Mouse (Mus musculus): ENCODE measurements around the gene Rap1gap2. TPM values are rescaled to one million over a fixed set of nuclear protein-coding genes. Genes with fewer than 3 reads are reported as not detected.

Gene Rap1gap2
- polyA plus RNA-seq, 1 experiment from 2014 or later: 6.6 TPM

- no peaks in the 10 kb centered on the region for H3K27me3 ChIP-seq (ENCODE audit: control insufficient read depth, insufficient read depth, low read length)
- H3K36me3 ChIP-seq (ENCODE audit: control insufficient read depth, insufficient read depth, low read length): no peaks in the 10 kb centered on the region
- peak overlapping the region; percentile 36 for H3K4me3 ChIP-seq (ENCODE audit: low read depth, low read length)
- no peaks in the 10 kb centered on the region for H3K9me3 ChIP-seq (replicated peaks; ENCODE audit: control insufficient read depth, low read length)
- peak overlapping the region; percentile 76 for H3K4me2 ChIP-seq
- 0 out of 2 replicates have a peak overlapping the region, but pooled peaks have one; percentile 28 for H3K9ac ChIP-seq (ENCODE audit: low read depth, low read length)
- ATAC-seq (replicated peaks; ENCODE audit: insufficient number of reproducible peaks, low FRiP score, low TSS enrichment): peak; percentile 75
- H3K4me1 ChIP-seq (ENCODE audit: control insufficient read depth, insufficient read depth, low read length): peaks cover 11% of the 10 kb centered on the region
- H3K27ac ChIP-seq (ENCODE audit: low read depth, low read length): peak overlapping the region; percentile 64
- 2% methylated on average over 16 of the region's 16 CpGs for WGBS (ENCODE audit: insufficient replicate concordance)
Observed at GRCm38 (mm10) chr11:74546933-74547694, 63.6 kb downstream of the Rap1gap2 start.

GRCm38 (mm10) chr11:74546165-74546564 lies 64.5 kb downstream of the Rap1gap2 start:
- Histone ChIP-seq H3K4me1 (ENCODE audit: control insufficient read depth, insufficient read depth, low read length) (peaks cover 11% of the 10 kb centered on the region), H3K4me2 (no peak overlapping the region), H3K27me3 (ENCODE audit: control insufficient read depth, insufficient read depth, low read length) (no peaks in the 10 kb centered on the region), H3K4me3 (ENCODE audit: low read depth, low read length) (no peak overlapping the region), H3K9ac (ENCODE audit: low read depth, low read length) (no peak overlapping the region), H3K36me3 (ENCODE audit: control insufficient read depth, insufficient read depth, low read length) (no peaks in the 10 kb centered on the region), H3K9me3 (replicated peaks; ENCODE audit: control insufficient read depth, low read length) (no peaks in the 10 kb centered on the region), H3K27ac (ENCODE audit: low read depth, low read length) (no peak overlapping the region)
- ATAC-seq (replicated peaks; ENCODE audit: insufficient number of reproducible peaks, low FRiP score, low TSS enrichment): no peak
- 39% methylated on average over 4 of the region's 4 CpGs for WGBS (ENCODE audit: insufficient replicate concordance)

- Histone ChIP-seq H3K9me3 (replicated peaks; ENCODE audit: control insufficient read depth, low read length) (no peaks in the 10 kb centered on the region), H3K36me3 (ENCODE audit: control insufficient read depth, insufficient read depth, low read length) (no peaks in the 10 kb centered on the region), H3K4me2 (no peak overlapping the region), H3K27ac (ENCODE audit: low read depth, low read length) (no peak overlapping the region), H3K27me3 (ENCODE audit: control insufficient read depth, insufficient read depth, low read length) (no peaks in the 10 kb centered on the region), H3K4me1 (ENCODE audit: control insufficient read depth, insufficient read depth, low read length) (peaks cover 11% of the 10 kb centered on the region), H3K9ac (ENCODE audit: low read depth, low read length) (no peak overlapping the region), H3K4me3 (ENCODE audit: low read depth, low read length) (no peak overlapping the region)
- WGBS (ENCODE audit: insufficient replicate concordance): 88% methylated on average over 2 of the region's 2 CpGs
- no peak for ATAC-seq (replicated peaks; ENCODE audit: insufficient number of reproducible peaks, low FRiP score, low TSS enrichment)
Observed at GRCm38 (mm10) chr11:74545560-74545959, 65.2 kb downstream of the Rap1gap2 start.

GRCm38 (mm10) chr11:74537352-74537751 lies 73.4 kb downstream of the Rap1gap2 start:
- no peak for ATAC-seq (replicated peaks; ENCODE audit: insufficient number of reproducible peaks, low FRiP score, low TSS enrichment)
- H3K4me3 ChIP-seq (ENCODE audit: low read depth, low read length): no peak overlapping the region
- H3K36me3 ChIP-seq (ENCODE audit: control insufficient read depth, insufficient read depth, low read length): no peaks in the 10 kb centered on the region
- no peak overlapping the region for H3K27ac ChIP-seq (ENCODE audit: low read depth, low read length)
- H3K27me3 ChIP-seq (ENCODE audit: control insufficient read depth, insufficient read depth, low read length): no peaks in the 10 kb centered on the region
- no peak overlapping the region for H3K9ac ChIP-seq (ENCODE audit: low read depth, low read length)
- peaks cover 4% of the 10 kb centered on the region; the same call in 1 of the 2 replicates for H3K4me1 ChIP-seq (ENCODE audit: control insufficient read depth, insufficient read depth, low read length)
- H3K4me2 ChIP-seq: no peak overlapping the region
- no peaks in the 10 kb centered on the region for H3K9me3 ChIP-seq (replicated peaks; ENCODE audit: control insufficient read depth, low read length)
- 77% methylated on average over 4 of the region's 4 CpGs for WGBS (ENCODE audit: insufficient replicate concordance)

GRCm38 (mm10) chr11:74536140-74536842 lies 74.4 kb downstream of the Rap1gap2 start:
- Histone ChIP-seq H3K27me3 (ENCODE audit: control insufficient read depth, insufficient read depth, low read length) (no peaks in the 10 kb centered on the region), H3K36me3 (ENCODE audit: control insufficient read depth, insufficient read depth, low read length) (no peaks in the 10 kb centered on the region), H3K9me3 (replicated peaks; ENCODE audit: control insufficient read depth, low read length) (no peaks in the 10 kb centered on the region), H3K4me3 (ENCODE audit: low read depth, low read length) (no peak overlapping the region), H3K9ac (ENCODE audit: low read depth, low read length) (no peak overlapping the region), H3K4me1 (ENCODE audit: control insufficient read depth, insufficient read depth, low read length) (peaks cover 4% of the 10 kb centered on the region; the same call in 1 of the 2 replicates), H3K4me2 (peak overlapping the region; percentile 29; the same call in 1 of the 2 replicates), H3K27ac (ENCODE audit: low read depth, low read length) (no peak overlapping the region)
- peak; percentile 39; the same call in 1 of the 2 replicates for ATAC-seq (replicated peaks; ENCODE audit: insufficient number of reproducible peaks, low FRiP score, low TSS enrichment)
- WGBS (ENCODE audit: insufficient replicate concordance): 38% methylated on average over 14 of the region's 14 CpGs

- no peak overlapping the region for H3K27ac ChIP-seq (ENCODE audit: low read depth, low read length)
- ATAC-seq (replicated peaks; ENCODE audit: insufficient number of reproducible peaks, low FRiP score, low TSS enrichment): no peak
- no peaks in the 10 kb centered on the region for H3K9me3 ChIP-seq (replicated peaks; ENCODE audit: control insufficient read depth, low read length)
- no peak overlapping the region for H3K4me3 ChIP-seq (ENCODE audit: low read depth, low read length)
- no peak overlapping the region for H3K4me2 ChIP-seq
- H3K27me3 ChIP-seq (ENCODE audit: control insufficient read depth, insufficient read depth, low read length): peaks cover 3% of the 10 kb centered on the region; the same call in 1 of the 2 replicates
- no peak overlapping the region for H3K9ac ChIP-seq (ENCODE audit: low read depth, low read length)
- H3K4me1 ChIP-seq (ENCODE audit: control insufficient read depth, insufficient read depth, low read length): peaks cover 4% of the 10 kb centered on the region; the same call in 1 of the 2 replicates
- 64% methylated on average over 7 of the region's 7 CpGs for WGBS (ENCODE audit: insufficient replicate concordance)
- H3K36me3 ChIP-seq (ENCODE audit: control insufficient read depth, insufficient read depth, low read length): no peaks in the 10 kb centered on the region
Observed at GRCm38 (mm10) chr11:74534380-74534779, 76.3 kb downstream of the Rap1gap2 start.

DNA sequence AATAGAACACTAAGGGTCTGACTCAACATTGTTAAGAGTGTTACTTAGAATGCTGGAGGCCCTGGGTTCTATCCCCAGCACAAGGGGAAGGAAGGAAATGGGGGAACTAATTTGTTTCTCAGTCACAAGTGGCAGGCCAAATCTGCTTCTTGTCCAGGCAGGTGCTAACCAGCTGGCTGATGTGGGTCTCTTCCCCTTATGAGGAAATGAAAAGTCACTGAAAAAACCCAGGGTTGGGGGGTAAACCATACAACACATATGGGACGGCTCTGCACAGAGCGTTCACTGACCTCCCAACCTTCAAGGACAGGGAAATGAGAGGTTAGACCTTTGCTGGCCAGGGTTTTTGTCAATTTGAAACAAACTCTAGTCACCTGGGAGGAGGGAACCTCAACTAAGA lies 77.7 kb downstream of the Rap1gap2 start:
- Histone ChIP-seq H3K9me3 (replicated peaks; ENCODE audit: control insufficient read depth, low read length) (no peaks in the 10 kb centered on the region), H3K9ac (ENCODE audit: low read depth, low read length) (no peak overlapping the region), H3K36me3 (ENCODE audit: control insufficient read depth, insufficient read depth, low read length) (no peaks in the 10 kb centered on the region), H3K4me2 (no peak overlapping the region), H3K4me3 (ENCODE audit: low read depth, low read length) (no peak overlapping the region), H3K27me3 (ENCODE audit: control insufficient read depth, insufficient read depth, low read length) (peaks cover 3% of the 10 kb centered on the region; the same call in 1 of the 2 replicates), H3K4me1 (ENCODE audit: control insufficient read depth, insufficient read depth, low read length) (peaks cover 4% of the 10 kb centered on the region; the same call in 1 of the 2 replicates), H3K27ac (ENCODE audit: low read depth, low read length) (no peak overlapping the region)
- 87% methylated on average over 2 of the region's 2 CpGs for WGBS (ENCODE audit: insufficient replicate concordance)
- no peak for ATAC-seq (replicated peaks; ENCODE audit: insufficient number of reproducible peaks, low FRiP score, low TSS enrichment)

- 49% methylated on average over 4 of the region's 4 CpGs for WGBS (ENCODE audit: insufficient replicate concordance)
Observed at GRCm38 (mm10) chr11:74532401-74532800, 78.3 kb downstream of the Rap1gap2 start.

More at GRCm38 (mm10) chr11:74532401-74532800, 78.3 kb downstream of the Rap1gap2 start:
- Histone ChIP-seq H3K9me3 (replicated peaks; ENCODE audit: control insufficient read depth, low read length) (no peaks in the 10 kb centered on the region), H3K4me2 (no peak overlapping the region), H3K27me3 (ENCODE audit: control insufficient read depth, insufficient read depth, low read length) (peaks cover 3% of the 10 kb centered on the region; the same call in 1 of the 2 replicates), H3K4me3 (ENCODE audit: low read depth, low read length) (no peak overlapping the region), H3K36me3 (ENCODE audit: control insufficient read depth, insufficient read depth, low read length) (no peaks in the 10 kb centered on the region), H3K9ac (ENCODE audit: low read depth, low read length) (no peak overlapping the region), H3K4me1 (ENCODE audit: control insufficient read depth, insufficient read depth, low read length) (peaks cover 4% of the 10 kb centered on the region; the same call in 1 of the 2 replicates), H3K27ac (ENCODE audit: low read depth, low read length) (no peak overlapping the region)
- no peak for ATAC-seq (replicated peaks; ENCODE audit: insufficient number of reproducible peaks, low FRiP score, low TSS enrichment)

Measured in heart, embryonic 11.5 days (tissue).